Mouse (Mus musculus) midbrain, embryonic 16.5 days (tissue): Measurements from ENCODE around the gene 6030408B16Rik. TPM values are rescaled to one million over a fixed set of nuclear protein-coding genes. Genes with fewer than 3 reads are reported as not detected.

ENCODE experiments used
- ATAC-seq: fragments of 200-750 bp; cut with Nextera tagmentation; 2 replicates; pipeline ENCODE4 v1.8.0; 2017; ENCODE audit warnings: moderate TSS enrichment
- H3K27ac ChIP-seq: fragments of 300-500 bp; sonication (generic); 2 replicates; pipeline ENCODE4 v1.5.1; 2014; ENCODE audit warnings: mild to moderate bottlenecking, low read length, mixed read lengths
- H3K27me3 ChIP-seq: fragments of 300-500 bp; sonication (generic); 2 replicates; pipeline ENCODE4 v1.6.1; 2014; ENCODE audit warnings: low read depth, low read length, mixed read lengths; ENCODE audit not compliant: control insufficient read depth, insufficient read depth
- H3K36me3 ChIP-seq: fragments of 300-500 bp; sonication (generic); 2 replicates; pipeline ENCODE4 v1.6.1; 2014; ENCODE audit warnings: mild to moderate bottlenecking, low read length, moderate library complexity, mixed read lengths; ENCODE audit not compliant: control insufficient read depth, insufficient read depth
- H3K4me1 ChIP-seq: fragments of 300-500 bp; sonication (generic); 2 replicates; pipeline ENCODE4 v1.6.1; 2014; ENCODE audit warnings: mild to moderate bottlenecking, low read length, mixed read lengths; ENCODE audit not compliant: control insufficient read depth, insufficient read depth
- H3K4me2 ChIP-seq: fragments of 300-500 bp; sonication (generic); 2 replicates; pipeline ENCODE4 v1.6.1; 2014; ENCODE audit warnings: mild to moderate bottlenecking, low read length, mixed read lengths
- H3K4me3 ChIP-seq: fragments of 300-500 bp; sonication (generic); 2 replicates; pipeline ENCODE4 v1.5.1; 2014; ENCODE audit warnings: low read depth, mild to moderate bottlenecking, low read length, moderate library complexity, mixed read lengths
- H3K9ac ChIP-seq: fragments of 300-500 bp; sonication (generic); 2 replicates; pipeline ENCODE4 v1.6.1; 2014; ENCODE audit warnings: low read depth, low read length, mixed read lengths
- H3K9me3 ChIP-seq: fragments of 300-500 bp; sonication (generic); replicated peaks from 2 replicates; pipeline ENCODE4 v1.6.1; 2014; ENCODE audit warnings: mild to moderate bottlenecking, low read length, mixed read lengths; ENCODE audit not compliant: control insufficient read depth, poor library complexity, severe bottlenecking
- WGBS: fragments of 180-500 bp; shearing (Covaris S2); extraction: QIAGEN DNeasy Blood & Tissue Kit; methylation state at CpG from one replicate; pipeline ENCODE4 v1.1.7; 2014; 5-methylcytosine and 5-hydroxymethylcytosine counted together
- polyA plus RNA-seq: library from polyadenylated mRNA; unstranded; fragments of >200 nt; fragmentation: Nextera tagmentation; extraction: Ambion mirVana; gene quantifications from 2 replicates; pipeline ENCODE4 v1.2.1, GENCODE M21; 2015

Gene 6030408B16Rik
- polyA plus RNA-seq, 1 experiment from 2014 or later, result 0.26 TPM

DNA sequence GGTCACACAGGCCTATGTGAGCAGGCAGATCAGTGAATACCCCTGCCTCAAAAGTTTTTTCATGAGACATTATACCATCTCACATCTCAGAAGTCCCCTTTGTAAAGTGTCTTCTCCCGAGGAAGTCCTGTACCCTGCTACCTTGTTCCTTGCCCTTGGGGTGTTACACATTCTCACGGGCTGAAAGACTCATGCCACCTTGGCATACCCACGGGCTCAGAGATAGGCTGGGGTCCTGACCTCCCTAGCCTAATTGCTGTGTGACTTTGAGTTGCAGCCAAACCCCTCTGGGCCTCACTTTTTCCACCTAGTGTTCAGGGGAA lies 39.5 kb upstream of the 6030408B16Rik start:
- Histone ChIP-seq H3K27ac (0 out of 2 replicates have a peak overlapping the region, but pooled peaks have one; percentile 45), H3K9ac (peak overlapping the region; percentile 90), H3K27me3 (no peaks in the 10 kb centered on the region), H3K4me3 (peak overlapping the region; percentile 71), H3K4me2 (peak overlapping the region; percentile 74), H3K36me3 (no peaks in the 10 kb centered on the region), H3K9me3 (no peaks in the 10 kb centered on the region), H3K4me1 (peaks cover 3% of the 10 kb centered on the region; the same call in 1 of the 2 replicates)
- no peak for ATAC-seq
- 36% methylated on average over 3 of the region's 3 CpGs for WGBS

DNA sequence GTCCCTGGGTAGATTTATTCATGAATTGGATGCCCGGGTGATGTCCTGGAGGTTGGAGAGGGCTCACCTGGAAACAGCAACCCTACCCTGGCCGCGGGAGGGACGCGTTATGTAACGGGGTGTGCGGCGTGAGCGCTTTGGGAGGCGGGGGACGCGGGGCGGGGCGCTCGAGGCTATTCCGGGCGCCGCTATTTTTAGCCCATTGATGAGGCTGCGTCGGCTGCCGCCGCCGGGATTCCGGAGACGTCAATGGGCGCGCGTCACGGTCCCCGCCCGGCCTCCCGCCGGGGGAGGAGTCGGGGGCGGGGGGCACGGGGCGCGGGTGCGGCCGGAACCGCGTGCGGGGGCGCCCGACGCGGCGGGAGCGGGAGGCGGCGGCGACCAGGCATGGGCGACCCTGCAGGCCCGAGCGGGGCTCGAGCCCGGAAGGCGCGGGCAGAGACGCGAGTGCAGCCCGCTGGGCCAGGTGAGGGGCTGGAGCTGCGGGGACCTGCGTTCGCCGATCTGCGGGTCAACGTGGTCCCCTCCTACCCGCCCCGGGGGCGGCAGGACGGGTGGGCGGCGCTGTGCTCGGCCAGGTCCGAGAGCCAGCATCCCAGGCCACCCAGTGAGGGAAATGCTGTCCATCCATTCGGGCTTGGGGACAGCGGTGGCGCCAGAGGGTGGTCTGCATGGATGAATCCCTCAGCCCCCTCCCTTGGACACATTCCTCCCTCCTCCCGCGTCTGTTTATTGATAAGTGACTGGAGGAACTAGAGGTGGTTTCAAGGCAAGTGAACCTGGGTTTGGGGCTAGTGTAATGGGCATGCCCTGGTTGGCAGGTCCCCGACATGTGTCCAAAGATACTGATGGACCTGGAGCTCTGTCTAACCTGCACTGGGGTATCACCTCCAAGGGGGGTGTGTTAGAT lies 38.9 kb upstream of the 6030408B16Rik start, which contains the start of gene Nr4a1:
Gene Nr4a1 (plus strand): TSS at position 384 of the 910 bp plus-strand sequence.
- Histone ChIP-seq H3K4me2 (peak within 1 kb of the TSS; percentile 74), H3K27ac (peak within 1 kb of the TSS; percentile 45; the same call in 1 of the 2 replicates), H3K27me3 (no peaks in the 10 kb centered on the region), H3K4me3 (peak within 1 kb of the TSS; percentile 71), H3K36me3 (no peaks in the 10 kb centered on the region), H3K9me3 (no peaks in the 10 kb centered on the region), H3K9ac (peak within 1 kb of the TSS; percentile 90), H3K4me1 (peaks cover 3% of the 10 kb centered on the region; the same call in 1 of the 2 replicates)
- ATAC-seq, result peak; percentile 69
- WGBS, result under 1% methylated on average over 72 of the region's 82 CpGs

DNA sequence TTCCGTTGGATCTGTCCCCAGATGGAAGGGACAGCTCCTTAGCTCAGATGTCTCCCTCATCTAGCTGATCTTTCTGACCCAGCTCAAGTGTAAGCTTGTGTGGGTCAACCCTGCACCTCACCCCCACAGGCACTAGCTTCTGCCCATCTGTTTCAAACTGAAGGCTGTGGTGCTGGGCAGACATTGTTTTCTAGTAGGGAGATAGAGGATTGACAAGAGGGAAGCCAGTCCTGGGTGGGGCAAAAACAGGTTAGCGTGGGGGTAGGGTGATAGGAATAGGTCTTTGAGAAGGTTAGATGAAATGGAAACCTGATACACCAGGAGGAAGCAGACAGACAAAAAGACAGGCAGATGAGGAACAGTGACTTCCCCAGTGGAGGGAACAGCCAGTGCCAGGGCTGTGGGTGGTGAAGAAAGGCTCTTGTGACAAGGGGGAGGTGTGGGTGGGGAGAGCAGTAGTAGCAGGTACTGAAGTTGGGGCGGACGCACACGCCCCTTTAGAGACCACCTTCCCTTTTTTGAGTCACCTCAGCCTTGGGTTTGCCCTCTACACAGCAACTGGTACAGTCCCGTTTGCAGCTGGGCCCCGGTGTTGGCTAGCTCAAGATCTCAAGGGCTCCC lies 37.1 kb upstream of the 6030408B16Rik start:
- no peak overlapping the region for H3K4me2 ChIP-seq
- H3K4me3 ChIP-seq, result no peak overlapping the region
- H3K36me3 ChIP-seq, result no peaks in the 10 kb centered on the region
- H3K9ac ChIP-seq, result no peak overlapping the region
- no peak overlapping the region for H3K27ac ChIP-seq
- peaks cover 3% of the 10 kb centered on the region; the same call in 1 of the 2 replicates for H3K4me1 ChIP-seq
- no peak for ATAC-seq
- H3K27me3 ChIP-seq, result no peaks in the 10 kb centered on the region
- H3K9me3 ChIP-seq, result no peaks in the 10 kb centered on the region
- 94% methylated on average over 7 of the region's 7 CpGs for WGBS

DNA sequence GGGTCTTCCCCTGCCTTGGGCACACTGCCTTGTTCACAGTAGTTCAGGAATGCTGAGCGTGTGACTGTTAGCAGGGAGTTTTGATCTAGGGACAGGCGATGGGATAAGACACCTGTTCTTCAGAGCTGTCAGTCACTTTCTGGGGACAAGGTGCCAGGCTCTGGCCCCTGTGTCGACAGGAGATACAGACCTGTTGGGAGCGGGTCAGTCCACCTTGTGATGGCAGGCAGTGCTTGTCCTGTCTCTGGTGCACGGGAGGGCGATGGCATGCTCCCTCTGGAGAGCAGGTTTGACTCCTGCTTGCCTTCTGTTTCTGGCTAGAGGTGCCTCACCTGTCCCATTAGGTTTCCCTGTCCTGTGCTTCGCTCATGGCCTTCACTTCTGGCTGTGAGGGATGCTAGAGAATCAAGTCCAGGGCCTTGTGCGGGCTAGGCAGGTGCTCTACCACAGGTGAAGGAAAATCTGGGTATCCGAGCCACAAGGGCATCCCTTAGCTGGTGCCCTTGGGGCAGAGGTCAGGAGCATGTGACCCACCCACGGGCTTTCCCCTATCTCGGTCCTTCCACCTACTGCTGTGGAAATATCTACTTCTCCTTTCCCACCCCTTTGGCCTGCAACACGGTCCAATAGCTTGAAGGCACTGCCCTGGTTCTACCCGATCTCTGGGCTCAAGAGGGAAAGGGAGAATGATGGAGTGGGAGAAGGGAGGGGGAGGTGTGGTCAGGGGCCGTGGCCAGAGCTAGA lies 36.4 kb upstream of the 6030408B16Rik start:
- Histone ChIP-seq H3K9me3 (no peaks in the 10 kb centered on the region), H3K9ac (no peak overlapping the region), H3K36me3 (no peaks in the 10 kb centered on the region), H3K4me1 (peaks cover 3% of the 10 kb centered on the region; the same call in 1 of the 2 replicates), H3K27ac (no peak overlapping the region), H3K4me2 (no peak overlapping the region), H3K27me3 (no peaks in the 10 kb centered on the region), H3K4me3 (no peak overlapping the region)
- 86% methylated on average over 14 of the region's 14 CpGs for WGBS
- ATAC-seq, result no peak

DNA sequence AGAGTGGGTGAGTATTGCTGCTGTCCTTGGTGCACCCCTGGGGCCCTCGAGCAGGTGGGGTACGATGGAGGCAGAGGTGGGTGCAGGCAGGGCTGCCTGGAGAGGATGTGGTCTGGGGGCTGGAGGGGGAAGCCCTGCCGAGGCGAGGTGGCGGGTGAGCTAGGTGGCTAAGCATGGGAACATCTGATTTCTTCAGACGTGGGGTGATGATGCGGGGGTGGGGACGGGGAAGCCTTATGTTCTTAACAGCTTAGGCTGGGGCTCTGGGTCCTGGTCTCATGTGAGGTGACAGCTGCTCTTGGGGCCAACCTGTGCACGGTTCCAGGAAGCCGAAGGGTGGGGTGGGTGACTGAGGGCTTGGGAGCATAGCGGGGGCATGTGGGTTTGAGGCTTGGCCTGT lies 34.6 kb upstream of the 6030408B16Rik start:
- 91% methylated on average over 11 of the region's 11 CpGs for WGBS
- no peaks in the 10 kb centered on the region for H3K27me3 ChIP-seq
- peaks cover 3% of the 10 kb centered on the region; the same call in 1 of the 2 replicates for H3K4me1 ChIP-seq
- H3K9me3 ChIP-seq, result no peaks in the 10 kb centered on the region
- H3K9ac ChIP-seq, result no peak overlapping the region
- no peaks in the 10 kb centered on the region for H3K36me3 ChIP-seq
- H3K27ac ChIP-seq, result no peak overlapping the region
- H3K4me2 ChIP-seq, result no peak overlapping the region
- no peak overlapping the region for H3K4me3 ChIP-seq
- ATAC-seq, result no peak

DNA sequence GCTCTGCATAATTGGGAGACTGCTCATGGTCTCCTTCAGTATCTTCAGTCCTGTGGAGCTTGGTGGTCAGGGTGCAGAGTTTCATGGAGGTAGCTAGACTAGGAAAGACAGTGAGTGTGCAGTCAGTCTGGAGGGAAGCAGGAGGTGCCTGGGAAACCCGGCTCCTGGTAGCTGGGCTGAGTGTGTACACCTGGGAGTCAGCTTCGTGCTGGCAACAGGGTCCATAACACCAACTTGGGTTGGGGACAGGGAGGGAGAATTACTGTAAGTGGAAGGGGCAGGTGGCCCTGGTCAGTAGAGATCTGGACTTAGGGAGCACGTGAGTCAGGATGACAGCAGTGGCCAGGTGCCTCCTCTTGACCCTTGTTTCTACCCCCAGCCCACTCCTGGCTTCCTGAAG lies 33.1 kb upstream of the 6030408B16Rik start:
- no peaks in the 10 kb centered on the region for H3K4me1 ChIP-seq
- no peaks in the 10 kb centered on the region for H3K9me3 ChIP-seq
- H3K27me3 ChIP-seq, result peaks cover 3% of the 10 kb centered on the region; the same call in 1 of the 2 replicates
- ATAC-seq, result no peak
- no peak overlapping the region for H3K27ac ChIP-seq
- no peak overlapping the region for H3K4me3 ChIP-seq
- WGBS, result 92% methylated on average over 3 of the region's 3 CpGs
- no peak overlapping the region for H3K4me2 ChIP-seq
- H3K9ac ChIP-seq, result no peak overlapping the region
- H3K36me3 ChIP-seq, result no peaks in the 10 kb centered on the region

DNA sequence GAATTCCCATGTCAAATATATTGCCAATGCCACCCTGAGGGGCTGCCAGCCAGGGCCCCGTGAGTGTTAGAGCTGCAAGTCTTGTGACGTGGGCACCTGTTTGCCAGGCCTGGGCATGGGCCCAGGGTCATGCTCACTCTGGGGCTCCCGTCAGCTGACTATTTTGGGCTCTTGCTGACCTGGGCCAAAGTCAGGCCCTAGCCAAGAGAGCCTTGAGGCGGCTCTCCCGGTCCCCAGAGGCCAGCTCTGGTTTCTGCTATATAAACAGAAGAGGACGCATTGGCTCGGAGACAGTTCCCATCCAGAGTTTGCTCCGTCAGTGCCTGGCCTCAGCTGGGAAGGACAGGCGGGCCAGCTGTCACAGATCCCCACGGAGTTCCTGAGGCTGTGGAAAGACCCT lies 32.6 kb upstream of the 6030408B16Rik start:
- peaks cover 7% of the 10 kb centered on the region for H3K27me3 ChIP-seq
- no peaks in the 10 kb centered on the region; the same call in 1 of the 2 replicates for H3K4me1 ChIP-seq
- no peak overlapping the region for H3K4me3 ChIP-seq
- no peak overlapping the region for H3K27ac ChIP-seq
- H3K36me3 ChIP-seq, result no peaks in the 10 kb centered on the region
- H3K9me3 ChIP-seq, result no peaks in the 10 kb centered on the region
- H3K4me2 ChIP-seq, result no peak overlapping the region
- H3K9ac ChIP-seq, result no peak overlapping the region
- 74% methylated on average over 10 of the region's 10 CpGs for WGBS
- ATAC-seq, result no peak

DNA sequence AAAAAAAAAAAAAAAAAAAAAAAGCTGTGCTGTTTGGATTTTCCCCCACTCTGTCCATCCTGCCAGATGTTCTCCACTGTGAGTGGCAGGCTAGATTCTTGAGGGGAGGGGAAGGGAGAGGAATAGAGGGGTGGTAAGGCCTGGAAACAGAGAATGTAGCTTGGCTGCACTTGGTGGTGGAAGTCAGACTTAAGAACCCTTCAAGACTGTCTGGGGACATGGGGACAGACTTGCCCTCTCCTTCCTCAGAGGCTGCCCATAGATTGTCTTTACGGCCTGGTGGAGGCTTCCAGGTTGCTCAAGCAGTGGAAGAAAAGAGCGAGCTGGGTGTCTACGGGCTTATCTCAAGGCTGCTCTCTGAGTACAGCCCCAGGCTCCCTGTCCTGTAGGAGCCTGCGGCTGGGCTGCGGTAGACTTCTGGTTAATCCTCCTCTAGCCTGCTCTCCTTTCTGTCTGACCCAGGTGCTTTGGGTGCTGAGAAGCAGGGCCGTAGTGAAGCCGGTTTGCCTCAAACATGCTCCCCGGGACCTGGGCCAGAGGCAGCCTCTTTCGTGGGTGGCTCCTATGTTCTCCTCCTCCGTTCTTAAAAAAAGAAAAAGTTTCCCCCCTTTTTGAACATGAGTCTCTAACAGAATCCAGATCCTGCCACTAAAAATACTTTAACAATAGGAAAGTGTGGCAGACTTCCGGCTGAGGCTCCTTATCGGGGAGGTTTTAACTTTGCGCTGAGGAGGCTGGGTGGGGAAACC lies 32.0 kb upstream of the 6030408B16Rik start:
- no peaks in the 10 kb centered on the region for H3K36me3 ChIP-seq
- no peaks in the 10 kb centered on the region for H3K9me3 ChIP-seq
- 69% methylated on average over 13 of the region's 13 CpGs for WGBS
- peaks cover 11% of the 10 kb centered on the region for H3K27me3 ChIP-seq
- H3K9ac ChIP-seq, result no peak overlapping the region
- H3K4me2 ChIP-seq, result no peak overlapping the region
- peaks cover 6% of the 10 kb centered on the region for H3K4me1 ChIP-seq
- no peak overlapping the region for H3K4me3 ChIP-seq
- 0 out of 2 replicates have a peak overlapping the region, but pooled peaks have one; percentile 33 for H3K27ac ChIP-seq
- ATAC-seq, result no peak
